Mouse (Mus musculus) kidney, postnatal 10 days (tissue): Measurements from ENCODE around the gene Herc2.
"Not testable (repeated sequence)": the region's sequence is repeated elsewhere in the genome, so short reads cannot be mapped to it uniquely, and the experiment has no call there.

Experiments
- DNase-seq: peaks from one replicate; pipeline ENCODE4 v3.0.0; 2021; ENCODE audit warnings: mixed read lengths

Herc2 gene

GRCm38 (mm10) chr7:56049831-56050321, at the start of gene Herc2:
TSS of gene Herc2 (plus strand) at chr7:56050196.
- peak; percentile 100 for DNase-seq

- DNase-seq = no peak
These were observed 39.5 kb upstream of the Herc2 start for GRCm38 (mm10) chr7:56010318-56011017.

GRCm38 (mm10) chr7:56011018-56011333, 39.0 kb upstream of the Herc2 start:
- DNase-seq = no peak

GRCm38 (mm10) chr7:56013261-56014001, 36.6 kb upstream of the Herc2 start:
- no peak for DNase-seq

DNA sequence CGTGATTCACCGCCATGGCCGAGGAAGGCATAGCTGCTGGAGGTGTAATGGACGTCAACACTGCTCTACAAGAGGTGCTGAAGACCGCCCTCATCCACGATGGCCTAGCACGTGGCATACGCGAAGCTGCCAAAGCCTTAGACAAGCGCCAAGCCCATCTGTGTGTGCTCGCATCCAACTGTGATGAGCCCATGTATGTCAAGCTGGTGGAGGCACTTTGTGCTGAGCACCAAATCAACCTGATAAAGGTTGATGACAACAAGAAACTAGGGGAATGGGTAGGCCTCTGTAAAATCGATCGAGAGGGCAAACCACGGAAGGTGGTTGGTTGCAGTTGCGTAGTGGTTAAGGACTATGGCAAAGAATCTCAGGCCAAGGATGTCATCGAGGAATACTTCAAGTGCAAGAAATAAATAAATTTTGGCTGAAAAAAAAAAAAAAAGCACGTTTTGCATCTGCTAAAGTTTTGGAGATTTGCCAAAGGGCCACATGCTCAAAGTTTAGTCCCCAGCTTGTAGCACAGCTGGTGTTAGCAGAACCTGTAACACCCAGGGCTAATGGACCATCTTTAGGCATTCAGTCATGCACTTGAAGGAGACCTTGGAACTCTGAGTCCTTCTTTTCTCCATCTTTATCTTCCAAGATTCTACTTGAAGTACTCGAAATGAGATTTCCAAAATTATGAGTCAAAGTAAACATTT, 35.8 kb upstream of the Herc2 start:
- not testable (repeated sequence) for DNase-seq

DNA sequence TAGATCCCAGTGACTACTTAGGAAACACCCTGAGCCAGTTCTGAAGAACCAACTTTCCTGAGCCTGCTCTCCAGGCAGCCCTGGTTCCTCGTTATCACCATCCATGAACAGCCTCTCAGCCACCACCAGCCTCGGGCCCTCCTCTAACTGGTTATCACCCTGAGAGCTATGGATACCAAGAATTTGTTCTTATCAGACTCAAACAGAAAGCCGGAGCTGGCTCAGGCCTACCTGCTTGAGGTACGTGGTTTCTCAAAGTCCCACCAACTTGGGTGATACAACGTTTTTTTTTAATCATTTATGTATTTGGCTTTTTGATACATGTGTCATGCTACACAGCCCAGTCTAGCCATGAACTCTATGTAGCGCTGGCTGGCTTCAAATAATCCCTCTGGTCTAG, 34.8 kb upstream of the Herc2 start:
- DNase-seq = no peak

DNA sequence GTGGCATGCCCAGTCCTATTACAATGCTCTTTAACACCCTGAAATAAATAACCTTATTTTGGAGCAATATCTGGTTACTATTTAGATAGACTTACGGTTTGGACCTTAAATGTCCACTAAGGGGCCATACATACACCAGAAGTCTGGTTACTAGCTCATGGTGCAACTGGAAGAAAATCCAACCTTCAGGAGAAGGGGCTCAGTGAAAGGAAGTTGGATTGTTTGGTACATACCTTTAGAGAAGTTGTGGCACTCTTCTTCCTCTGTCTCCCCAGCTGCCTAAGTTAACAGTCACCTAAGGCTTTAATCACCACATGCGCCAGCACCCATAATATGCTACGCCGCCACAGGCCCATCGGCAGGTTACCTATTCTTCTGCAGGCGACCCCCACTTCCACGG, 34.2 kb upstream of the Herc2 start:
- DNase-seq = no peak

GRCm38 (mm10) chr7:56017761-56018160, 32.2 kb upstream of the Herc2 start:
- DNase-seq = no peak

- DNase-seq = no peak
These were observed 31.5 kb upstream of the Herc2 start for GRCm38 (mm10) chr7:56018446-56018971.

GRCm38 (mm10) chr7:56018972-56019929, 30.7 kb upstream of the Herc2 start:
- DNase-seq = peak; percentile 86

GRCm38 (mm10) chr7:56019930-56020253, 30.1 kb upstream of the Herc2 start, which contains the start of gene Nipa1:
TSS of gene Nipa1 (minus strand) at chr7:56019954.
- DNase-seq = no peak

DNA sequence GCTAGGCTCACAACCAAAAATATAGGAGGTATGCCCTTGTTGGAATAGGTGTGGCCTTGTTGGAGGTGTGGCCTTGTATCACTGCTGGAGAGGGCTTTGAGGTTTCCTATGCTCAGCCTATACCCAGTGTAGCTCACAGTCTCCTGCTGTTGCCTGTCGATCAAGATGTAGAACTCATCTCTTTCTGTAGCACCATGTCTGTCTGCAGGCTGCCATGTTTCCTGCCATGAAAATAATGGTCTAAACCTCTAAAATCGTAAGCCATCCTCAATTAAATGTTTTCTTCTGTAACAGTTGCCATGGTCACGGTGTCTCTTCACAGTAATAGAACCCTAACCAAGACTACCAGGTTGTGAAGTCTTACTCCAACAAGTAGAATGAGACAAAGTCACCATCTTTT, 26.4 kb upstream of the Herc2 start:
- no peak for DNase-seq

GRCm38 (mm10) chr7:56042353-56042752, 7.6 kb upstream of the Herc2 start:
- DNase-seq = peak; percentile 85

DNA sequence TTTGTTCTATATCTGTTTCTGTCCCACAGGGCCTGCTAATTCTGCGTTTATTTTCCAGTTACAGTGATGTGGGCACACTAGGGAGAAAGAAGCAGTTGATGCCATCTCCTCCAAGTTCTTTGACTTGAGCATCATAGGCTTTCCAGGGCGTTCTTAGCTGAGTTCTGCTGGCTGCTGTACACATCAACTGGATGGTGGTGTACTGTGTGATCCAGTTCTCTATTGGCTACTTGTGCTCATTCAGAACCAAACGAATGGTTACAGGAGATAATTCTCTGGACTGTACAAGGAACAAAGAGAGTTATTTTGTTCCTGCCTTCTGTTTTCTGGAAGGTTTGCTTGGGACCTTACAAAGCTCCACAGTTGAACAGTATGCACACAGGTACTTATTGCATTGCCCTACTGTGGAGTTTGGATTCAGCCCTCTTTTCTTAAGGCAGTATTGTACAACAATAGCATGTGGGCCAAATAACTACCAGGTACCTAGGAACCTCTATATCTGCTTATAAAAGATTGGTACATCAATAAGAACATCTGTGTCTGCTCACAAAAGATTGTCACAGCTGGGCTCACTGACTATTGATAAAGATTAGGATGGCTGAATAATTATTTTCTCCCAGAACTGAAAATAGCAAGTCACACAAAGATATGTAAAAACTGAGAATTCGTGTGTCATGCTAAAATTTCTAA, 6.3 kb upstream of the Herc2 start:
- no peak for DNase-seq

DNA sequence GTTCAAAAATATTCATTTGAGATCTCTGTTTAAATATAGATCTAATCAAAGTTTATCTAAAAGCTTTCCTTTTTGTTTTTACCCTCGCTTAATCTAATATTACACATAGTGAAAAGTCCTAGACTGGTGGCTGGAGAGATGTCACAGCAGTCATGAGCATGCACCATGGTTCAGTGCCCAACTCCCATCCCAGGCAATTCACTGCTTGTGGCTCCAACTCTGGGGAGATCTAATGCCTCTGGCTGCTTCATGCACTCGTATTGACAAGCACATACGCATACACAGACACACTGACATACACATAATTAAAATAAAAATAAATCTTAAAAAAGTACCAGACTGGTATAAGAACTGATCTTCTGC, 5.7 kb upstream of the Herc2 start:
- DNase-seq = no peak

DNA sequence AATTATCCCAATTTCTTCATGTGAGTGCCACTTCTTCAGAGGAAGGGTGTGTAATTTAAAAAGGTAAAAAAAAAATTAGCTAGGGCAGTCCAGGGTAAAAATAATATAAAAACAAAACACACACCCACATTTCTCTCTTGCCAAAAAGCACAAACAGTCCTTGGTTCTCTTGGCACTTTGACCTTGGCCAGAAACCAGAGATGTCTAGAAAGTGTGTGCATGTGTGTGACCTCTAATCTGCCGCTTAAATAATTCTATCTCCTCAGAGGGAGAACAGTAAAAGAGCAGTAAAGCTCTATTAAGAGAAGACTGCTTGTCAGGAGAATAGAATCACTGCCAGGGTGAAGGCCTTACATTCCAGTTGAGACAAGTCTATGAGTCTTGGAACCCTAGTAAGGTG, 2.8 kb upstream of the Herc2 start:
- no peak for DNase-seq

DNA sequence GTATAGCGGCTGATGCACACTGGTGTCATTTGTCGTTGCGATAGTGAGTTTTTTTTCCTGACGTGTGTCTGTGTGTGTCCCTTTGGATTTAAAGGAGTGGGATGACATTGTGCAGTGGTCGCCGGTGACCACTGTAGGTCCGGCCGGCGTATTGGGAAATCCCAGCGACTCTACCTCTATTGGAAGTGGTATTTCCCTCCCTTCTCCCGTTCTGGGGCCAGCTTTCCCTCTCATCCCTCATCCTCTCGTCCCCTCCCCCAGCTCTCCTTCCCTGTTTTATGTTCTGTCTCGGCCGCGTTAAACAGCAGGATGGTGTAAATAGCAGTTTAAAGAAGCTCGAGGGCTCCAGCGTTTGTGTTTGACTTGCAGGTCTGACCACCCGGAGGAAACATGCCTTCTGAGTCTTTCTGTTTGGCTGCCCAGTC, 503 bp downstream of the Herc2 start:
- DNase-seq = peak; percentile 56

GRCm38 (mm10) chr7:56052996-56053395, 3.0 kb downstream of the Herc2 start:
- DNase-seq = no peak

GRCm38 (mm10) chr7:56055338-56055737, 5.3 kb downstream of the Herc2 start:
- DNase-seq = no peak

- peak; percentile 56 for DNase-seq
These were observed 14.9 kb downstream of the Herc2 start for GRCm38 (mm10) chr7:56064876-56065275.

DNA sequence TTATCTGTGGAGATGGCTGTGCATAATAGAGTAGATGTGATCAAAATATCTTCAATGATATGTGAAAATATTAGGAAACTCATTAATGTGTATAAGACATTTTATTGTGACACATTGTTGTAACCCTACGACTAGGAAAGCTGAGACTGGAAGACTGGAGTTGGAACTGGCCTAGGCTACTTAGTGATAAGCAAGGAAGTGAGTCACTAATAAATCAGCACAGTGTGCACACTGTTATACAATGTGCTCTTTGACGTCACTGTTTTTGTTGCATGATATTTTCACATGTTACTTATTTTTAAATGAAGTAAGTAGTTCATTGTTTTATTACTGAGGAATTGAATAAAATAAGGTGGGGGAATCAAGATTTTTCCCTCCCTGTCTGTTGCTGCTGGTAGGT, 16.1 kb downstream of the Herc2 start:
- DNase-seq = no peak

GRCm38 (mm10) chr7:56066634-56067033, 16.6 kb downstream of the Herc2 start:
- DNase-seq = no peak
